Mouse (Mus musculus): ENCODE measurements around the gene H2al1h. TPM values are rescaled to one million over a fixed set of nuclear protein-coding genes. Genes with fewer than 3 reads are reported as not detected.
"Not testable (repeated sequence)": the region's sequence is repeated elsewhere in the genome, so short reads cannot be mapped to it uniquely, and the experiment has no call there.

H2al1h gene
- not detected for total RNA-seq (2021)

- intact Hi-C loops (cut with DNase I); DNase-seq: not testable (repeated sequence)
These were observed at the start of gene H2al1h for GRCm38 (mm10) chrX:11321192-11321591. TSS of gene H2al1h (plus strand) at chrX:11321492.

GRCm38 (mm10) chrX:11273190-11273589 lies 48.1 kb upstream of the H2al1h start:
- no peak for DNase-seq
- intact Hi-C loops (cut with DNase I), result no loop called here

- no peak for DNase-seq
- intact Hi-C loops (cut with DNase I), result no loop called here
These were observed 44.2 kb upstream of the H2al1h start for GRCm38 (mm10) chrX:11277083-11277482.

- DNase-seq, result no peak
- intact Hi-C loops (cut with DNase I), result no loop called here
These were observed 40.6 kb upstream of the H2al1h start for GRCm38 (mm10) chrX:11280741-11281140.

DNA sequence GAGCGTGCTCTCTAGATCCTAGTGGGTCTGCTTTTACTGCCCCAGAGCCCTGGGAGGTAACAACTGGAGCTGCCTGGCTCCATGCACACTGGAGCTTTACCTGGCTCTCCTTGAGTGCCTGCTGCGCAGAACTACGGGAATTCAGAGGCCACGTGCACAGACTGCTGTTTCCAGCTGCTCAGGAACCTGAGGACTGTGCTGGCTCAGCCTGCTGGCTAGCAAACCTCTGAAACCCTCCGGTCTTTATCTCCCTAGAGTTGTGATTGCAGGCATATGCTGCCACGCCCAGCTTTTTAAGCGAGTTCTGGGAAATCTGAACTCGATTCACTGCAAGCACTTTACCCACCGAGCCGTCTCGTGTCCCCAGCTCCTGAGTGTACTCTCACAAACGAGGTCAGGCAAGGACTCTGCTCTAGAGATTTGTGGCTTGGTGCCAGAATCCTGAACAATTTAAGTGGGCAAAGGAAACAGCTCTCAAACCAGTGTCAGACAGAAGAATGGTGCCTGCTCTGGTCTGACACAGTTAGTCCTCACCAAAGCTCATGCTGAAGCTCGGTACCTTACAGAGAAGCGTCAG lies 32.9 kb upstream of the H2al1h start:
- intact Hi-C loops (cut with DNase I), result no loop called here
- peak; percentile 6 to 10 for DNase-seq

GRCm38 (mm10) chrX:11289244-11289643 lies 32.0 kb upstream of the H2al1h start:
- intact Hi-C loops (cut with DNase I), result no loop called here
- DNase-seq, result no peak

DNA sequence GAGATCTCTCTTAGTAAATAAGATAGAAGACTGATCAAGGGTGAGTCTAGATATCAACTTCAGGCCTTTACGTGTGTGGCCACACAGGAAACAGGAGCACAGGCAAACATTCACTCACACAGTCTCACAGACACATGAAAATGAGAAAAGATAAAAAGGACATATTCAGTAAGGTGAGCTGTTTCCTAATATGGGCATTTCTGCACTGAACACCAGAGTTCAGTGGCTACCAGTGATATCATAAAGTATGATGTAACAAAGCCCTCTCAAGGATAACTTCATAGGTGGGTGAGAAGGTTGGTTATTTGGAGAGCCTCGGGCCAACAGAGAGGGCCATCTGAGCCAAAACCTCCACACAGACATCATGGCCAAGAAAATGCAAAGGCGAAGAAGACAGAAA lies 22.3 kb upstream of the H2al1h start, which contains the start of gene H2al1a:
TSS of gene H2al1a (plus strand) at position 301 of the 400 bp plus-strand sequence.
- intact Hi-C loops (cut with DNase I); DNase-seq: not testable (repeated sequence)

DNA sequence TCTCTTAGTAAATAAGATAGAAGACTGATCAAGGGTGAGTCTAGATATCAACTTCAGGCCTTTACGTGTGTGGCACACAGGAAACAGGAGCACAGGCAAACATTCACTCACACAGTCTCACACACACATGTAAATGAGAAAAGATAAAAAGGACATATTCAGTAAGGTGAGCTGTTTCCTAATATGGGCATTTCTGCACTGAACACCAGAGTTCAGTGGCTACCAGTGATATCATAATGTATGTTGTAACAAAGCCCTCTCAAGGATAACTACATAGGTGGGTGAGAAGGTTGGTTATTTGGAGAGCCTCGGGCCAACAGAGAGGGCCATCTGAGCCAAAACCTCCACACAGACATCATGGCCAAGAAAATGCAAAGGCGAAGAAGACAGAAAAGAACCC lies 19.2 kb upstream of the H2al1h start, which contains the start of gene H2al1b:
TSS of gene H2al1b (plus strand) at position 301 of the 400 bp plus-strand sequence.
- DNase-seq; intact Hi-C loops (cut with DNase I): not testable (repeated sequence)

DNA sequence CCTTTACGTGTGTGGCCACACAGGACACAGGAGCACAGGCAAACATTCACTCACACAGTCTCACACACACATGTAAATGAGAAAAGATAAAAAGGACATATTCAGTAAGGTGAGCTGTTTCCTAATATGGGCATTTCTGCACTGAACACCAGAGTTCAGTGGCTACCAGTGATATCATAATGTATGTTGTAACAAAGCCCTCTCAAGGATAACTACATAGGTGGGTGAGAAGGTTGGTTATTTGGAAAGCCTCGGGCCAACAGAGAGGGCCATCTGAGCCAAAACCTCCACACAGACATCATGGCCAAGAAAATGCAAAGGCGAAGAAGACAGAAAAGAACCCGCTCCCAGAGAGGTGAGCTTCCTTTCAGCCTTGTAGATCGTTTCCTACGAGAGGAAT lies 15.9 kb upstream of the H2al1h start, which contains the start of gene H2al1c:
TSS of gene H2al1c (plus strand) at position 301 of the 400 bp plus-strand sequence.
- intact Hi-C loops (cut with DNase I), result not testable (repeated sequence)

GRCm38 (mm10) chrX:11308524-11308923 lies 12.8 kb upstream of the H2al1h start, which contains the start of gene H2al1d:
TSS of gene H2al1d (plus strand) at chrX:11308824.
- DNase-seq; intact Hi-C loops (cut with DNase I): not testable (repeated sequence)

More for the DNA sequence above, 15.9 kb upstream of the H2al1h start, which contains the start of gene H2al1c:
- DNase-seq, result not testable (repeated sequence)

DNA sequence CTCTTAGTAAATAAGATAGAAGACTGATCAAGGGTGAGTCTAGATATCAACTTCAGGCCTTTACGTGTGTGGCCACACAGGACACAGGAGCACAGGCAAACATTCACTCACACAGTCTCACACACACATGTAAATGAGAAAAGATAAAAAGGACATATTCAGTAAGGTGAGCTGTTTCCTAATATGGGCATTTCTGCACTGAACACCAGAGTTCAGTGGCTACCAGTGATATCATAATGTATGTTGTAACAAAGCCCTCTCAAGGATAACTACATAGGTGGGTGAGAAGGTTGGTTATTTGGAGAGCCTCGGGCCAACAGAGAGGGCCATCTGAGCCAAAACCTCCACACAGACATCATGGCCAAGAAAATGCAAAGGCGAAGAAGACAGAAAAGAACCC lies 9.7 kb upstream of the H2al1h start, which contains the start of gene H2al1e:
TSS of gene H2al1e (plus strand) at position 301 of the 400 bp plus-strand sequence.
- DNase-seq; intact Hi-C loops (cut with DNase I): not testable (repeated sequence)

GRCm38 (mm10) chrX:11314858-11315257 lies 6.4 kb upstream of the H2al1h start, which contains the start of gene H2al1f:
TSS of gene H2al1f (plus strand) at chrX:11315158.
- intact Hi-C loops (cut with DNase I); DNase-seq: not testable (repeated sequence)

DNA sequence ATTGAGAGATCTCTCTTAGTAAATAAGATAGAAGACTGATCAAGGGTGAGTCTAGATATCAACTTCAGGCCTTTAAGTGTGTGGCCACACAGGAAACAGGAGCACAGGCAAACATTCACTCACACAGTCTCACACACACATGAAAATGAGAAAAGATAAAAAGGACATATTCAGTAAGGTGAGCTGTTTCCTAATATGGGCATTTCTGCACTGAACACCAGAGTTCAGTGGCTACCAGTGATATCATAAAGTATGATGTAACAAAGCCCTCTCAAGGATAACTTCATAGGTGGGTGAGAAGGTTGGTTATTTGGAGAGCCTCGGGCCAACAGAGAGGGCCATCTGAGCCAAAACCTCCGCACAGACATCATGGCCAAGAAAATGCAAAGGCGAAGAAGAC lies 3.3 kb upstream of the H2al1h start, which contains the start of gene H2al1g:
TSS of gene H2al1g (plus strand) at position 301 of the 400 bp plus-strand sequence.
- DNase-seq; intact Hi-C loops (cut with DNase I): not testable (repeated sequence)

DNA sequence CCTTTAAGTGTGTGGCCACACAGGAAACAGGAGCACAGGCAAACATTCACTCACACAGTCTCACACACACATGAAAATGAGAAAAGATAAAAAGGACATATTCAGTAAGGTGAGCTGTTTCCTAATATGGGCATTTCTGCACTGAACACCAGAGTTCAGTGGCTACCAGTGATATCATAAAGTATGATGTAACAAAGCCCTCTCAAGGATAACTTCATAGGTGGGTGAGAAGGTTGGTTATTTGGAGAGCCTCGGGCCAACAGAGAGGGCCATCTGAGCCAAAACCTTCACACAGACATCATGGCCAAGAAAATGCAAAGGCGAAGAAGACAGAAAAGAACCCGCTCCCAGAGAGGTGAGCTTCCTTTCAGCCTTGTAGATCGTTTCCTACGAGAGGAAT lies 3.1 kb downstream of the H2al1h start, which contains the start of gene H2al1i:
TSS of gene H2al1i (plus strand) at position 301 of the 400 bp plus-strand sequence.
- intact Hi-C loops (cut with DNase I); DNase-seq: not testable (repeated sequence)

DNA sequence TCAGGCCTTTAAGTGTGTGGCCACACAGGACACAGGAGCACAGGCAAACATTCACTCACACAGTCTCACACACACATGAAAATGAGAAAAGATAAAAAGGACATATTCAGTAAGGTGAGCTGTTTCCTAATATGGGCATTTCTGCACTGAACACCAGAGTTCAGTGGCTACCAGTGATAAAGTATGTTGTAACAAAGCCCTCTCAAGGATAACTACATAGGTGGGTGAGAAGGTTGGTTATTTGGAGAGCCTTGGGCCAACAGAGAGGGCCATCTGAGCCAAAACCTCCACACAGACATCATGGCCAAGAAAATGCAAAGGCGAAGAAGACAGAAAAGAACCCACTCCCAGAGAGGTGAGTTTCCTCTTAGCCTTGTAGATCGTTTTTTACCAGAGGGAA lies 6.2 kb downstream of the H2al1h start, which contains the start of gene H2al1j:
TSS of gene H2al1j (plus strand) at position 301 of the 400 bp plus-strand sequence.
- DNase-seq; intact Hi-C loops (cut with DNase I): not testable (repeated sequence)

DNA sequence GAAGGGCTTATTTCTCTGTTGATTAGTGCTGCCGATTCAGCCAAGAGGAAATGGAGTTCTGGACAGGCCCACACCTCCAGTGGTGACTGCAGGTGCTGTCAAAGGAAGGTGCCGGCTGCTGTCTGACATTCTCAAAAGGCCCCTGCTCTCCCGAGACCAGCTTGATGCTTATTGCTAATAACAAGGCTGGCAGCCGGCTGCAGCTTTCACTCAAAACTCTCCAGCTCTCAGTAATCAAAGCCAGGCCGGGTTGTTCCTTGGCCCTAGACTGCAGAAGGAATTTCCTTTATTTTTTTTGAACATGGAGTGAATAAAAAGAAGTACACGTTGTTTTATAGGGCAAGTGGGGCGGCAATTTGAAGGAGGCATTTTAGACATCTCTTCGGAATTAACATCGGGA lies 24.5 kb downstream of the H2al1h start:
- DNase-seq, result peak; percentile 5 to 17
- intact Hi-C loops (cut with DNase I), result no loop called here

DNA sequence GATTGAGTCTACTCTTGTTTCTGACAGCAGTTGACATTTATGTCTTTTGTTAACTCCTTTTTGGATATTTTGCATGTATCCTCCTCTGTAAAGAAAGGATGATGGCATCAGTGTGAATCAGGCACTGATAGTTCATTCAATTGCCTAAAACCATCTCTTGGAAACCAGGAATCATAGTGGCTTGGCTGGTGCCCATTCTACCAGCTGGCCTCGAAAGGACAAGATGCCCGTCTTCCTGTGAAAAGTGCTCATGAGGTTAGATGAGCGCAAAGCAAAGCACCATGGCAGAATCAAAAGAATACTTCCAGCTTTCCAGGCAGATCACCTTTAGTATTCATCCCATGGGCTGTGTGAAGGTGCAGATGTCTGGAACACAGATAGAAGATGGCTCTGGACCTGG lies 25.5 kb downstream of the H2al1h start:
- no peak for DNase-seq
- intact Hi-C loops (cut with DNase I), result no loop called here

- DNase-seq, result no peak
- intact Hi-C loops (cut with DNase I), result no loop called here
These were observed 39.5 kb downstream of the H2al1h start for GRCm38 (mm10) chrX:11360823-11361222.

GRCm38 (mm10) chrX:11361261-11361660 lies 40.0 kb downstream of the H2al1h start:
- DNase-seq, result no peak
- intact Hi-C loops (cut with DNase I), result no loop called here

DNA sequence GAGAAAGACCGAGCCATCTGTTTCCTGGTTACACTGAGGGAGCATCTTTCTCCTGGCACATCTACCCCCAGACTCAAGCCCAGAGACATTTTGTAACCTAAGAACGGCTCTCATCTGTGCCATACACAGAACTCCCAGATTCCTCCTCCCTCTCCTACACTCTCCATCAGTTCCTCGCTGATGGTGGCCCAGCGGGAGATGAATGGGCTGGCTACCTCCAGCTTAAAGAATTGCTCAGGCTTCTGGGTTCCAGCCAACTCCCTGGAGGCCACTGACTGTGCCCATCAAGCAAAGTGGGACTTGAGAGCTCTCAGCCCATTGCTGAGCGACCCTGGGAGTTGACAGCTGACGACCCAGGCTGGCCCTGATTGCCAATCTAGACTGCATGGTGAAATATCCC lies 42.6 kb downstream of the H2al1h start:
- intact Hi-C loops (cut with DNase I), result no loop called here
- DNase-seq, result no peak

GRCm38 (mm10) chrX:11365151-11365550 lies 43.9 kb downstream of the H2al1h start:
- intact Hi-C loops (cut with DNase I), result no loop called here
- no peak for DNase-seq
